In genomic region chr2:168590168-168590551, GRCm38 (mm10) we compare ENCODE assay signal across 8 mouse cellular contexts. TPM values are rescaled to one million over a fixed set of nuclear protein-coding genes. Genes with fewer than 3 reads are reported as not detected.
DNase-seq lines count a peak whose midpoint lies in the region; ATAC-seq and TF ChIP-seq lines count a peak whose summit lies in the region.

No protein-coding gene starts in this region.

- TF ChIP-seq POLR2A in bone marrow macrophage, adult 2 months (IDR thresholded peaks at IDR 0.05; ENCODE audit: borderline replicate concordance, low read depth, low read length) = no peak
- no peak for TF ChIP-seq POLR2A in cerebellum, adult 2 months (IDR thresholded peaks at IDR 0.05; ENCODE audit: borderline replicate concordance, insufficient read depth, low read length)

- peak overlapping the region; percentile 88 for H3K9ac ChIP-seq in heart, embryonic 14.5 days (ENCODE audit: low read length)

- TF ChIP-seq CTCF in bone marrow macrophage, adult 2 months (IDR thresholded peaks at IDR 0.05; ENCODE audit: low read depth, low read length) = no peak
- TF ChIP-seq CTCF in cerebellum, adult 2 months (IDR thresholded peaks at IDR 0.05; ENCODE audit: borderline replicate concordance, insufficient read depth, low read depth, low read length) = no peak

- H3K27me3 ChIP-seq in heart, embryonic 14.5 days (ENCODE audit: control insufficient read depth, insufficient read depth, low read length) = peaks cover 11% of the 10 kb centered on the region
- no peaks in the 10 kb centered on the region for H3K27me3 ChIP-seq in cerebellum, adult 2 months (ENCODE audit: control insufficient read depth, insufficient read depth, low read length)

- H3K4me2 ChIP-seq in heart, embryonic 14.5 days (ENCODE audit: low read length) = peak overlapping the region; percentile 75

- H3K4me3 ChIP-seq in bone marrow macrophage, adult 2 months (ENCODE audit: insufficient read depth, low read length) = peak overlapping the region; percentile 88
- peak overlapping the region; percentile 70 to 78 for H3K4me3 ChIP-seq in heart, embryonic 14.5 days (ENCODE audit: control insufficient read depth in 1 of 2, insufficient read depth in 1 of 2, low read depth in 1 of 2, low read length in 2 of 2)
- no peak overlapping the region for H3K4me3 ChIP-seq in cerebellum, adult 2 months (replicated peaks; ENCODE audit: insufficient read depth, low read depth, low read length)

- H3K9me3 ChIP-seq in heart, embryonic 14.5 days (ENCODE audit: control insufficient read depth, low read length) = no peaks in the 10 kb centered on the region

- no peaks in the 10 kb centered on the region for H3K36me3 ChIP-seq in heart, embryonic 14.5 days (ENCODE audit: control insufficient read depth, insufficient read depth, low read length)

- ATAC-seq in heart, embryonic 14.5 days (ENCODE audit: insufficient number of reproducible peaks, insufficient read depth, low FRiP score, low read depth) = peak; percentile 36; the same call in 1 of the 2 replicates

- WGBS in heart, embryonic 14.5 days = 2% methylated on average over 29 of the region's 38 CpGs
- 20% methylated on average over 29 of the region's 38 CpGs for WGBS in cerebellum, adult 2 months

- DNase-seq in ES-CJ7 (ENCODE audit: low read depth, low spot score) = peak; percentile 46
- DNase-seq in kidney, postnatal 10 days = peak; percentile 82
- peak; percentile 70 for DNase-seq in lung, postnatal 36 days
- peak; percentile 50 to 61 for DNase-seq in spleen, postnatal 14 days (ENCODE audit: low spot score in 2 of 2)
- no peak for DNase-seq in right cerebral cortex, postnatal 25 days
- DNase-seq in cerebellum, adult 2 months = no peak

- peak overlapping the region; percentile 50 for H3K27ac ChIP-seq in bone marrow macrophage, adult 2 months (ENCODE audit: insufficient read depth, low read depth, low read length)
- peak overlapping the region; percentile 78 to 92 for H3K27ac ChIP-seq in heart, embryonic 14.5 days (replicated peaks in 1 of 2; ENCODE audit: control insufficient read depth in 1 of 2, insufficient read depth in 1 of 2, low read depth in 2 of 2, low read length in 2 of 2)
- no peak overlapping the region for H3K27ac ChIP-seq in cerebellum, adult 2 months (ENCODE audit: insufficient read depth, low read length)

- H3K4me1 ChIP-seq in bone marrow macrophage, adult 2 months (ENCODE audit: control insufficient read depth, insufficient read depth, low read length) = peaks cover 27% of the 10 kb centered on the region
- peaks cover 30 to 54% of the 10 kb centered on the region in 2 experiments for H3K4me1 ChIP-seq in heart, embryonic 14.5 days (ENCODE audit: control insufficient read depth in 2 of 2, insufficient read depth in 2 of 2, low read length in 2 of 2)
- peaks cover 28% of the 10 kb centered on the region for H3K4me1 ChIP-seq in cerebellum, adult 2 months (ENCODE audit: control insufficient read depth, insufficient read depth, low read length)

RNA-seq across cellular contexts. Expression of gene Nfatc2, which starts 11.3 kb away (rescaled TPM):
- polyA plus RNA-seq in bone marrow macrophage, adult 2 months (2012; ENCODE audit: insufficient read depth, insufficient read length, missing spikeins) = 49.4 and 61.9 TPM in 2 replicates
- polyA plus RNA-seq in heart, embryonic 14.5 days (2014; fragmentation: Nextera tagmentation; extraction: Ambion mirVana) = 13.0 and 13.2 TPM in 2 replicates
- 24.0 and 26.0 TPM in 2 replicates for polyA plus RNA-seq in cerebellum, adult 2 months (2012; rRNA removed)

Comparison
In these comparisons a context has a peak if more than half of its experiments do, and no peak if none do; other contexts are left out.
1. DNase-seq: peak in ES-CJ7 (single experiment), kidney, postnatal 10 days (single experiment), lung, postnatal 36 days (single experiment) and spleen, postnatal 14 days (2 of 2); none in right cerebral cortex, postnatal 25 days (single experiment) and cerebellum, adult 2 months (0 of 2).